Mouse (Mus musculus) midbrain, embryonic 16.5 days (tissue): ENCODE data around the gene Paqr5. TPM values are rescaled to one million over a fixed set of nuclear protein-coding genes. Genes with fewer than 3 reads are reported as not detected.
A peak's percentile ranks its signal among the peaks of the same experiment; 100 is the strongest.

Experiments
- ATAC-seq: fragments of 200-750 bp; cut with Nextera tagmentation; 2 replicates; pipeline ENCODE4 v1.8.0; 2017; ENCODE audit warnings: moderate TSS enrichment
- H3K27ac ChIP-seq: fragments of 300-500 bp; sonication (generic); 2 replicates; pipeline ENCODE4 v1.5.1; 2014; ENCODE audit warnings: mild to moderate bottlenecking, low read length, mixed read lengths
- H3K27me3 ChIP-seq: fragments of 300-500 bp; sonication (generic); 2 replicates; pipeline ENCODE4 v1.6.1; 2014; ENCODE audit warnings: low read depth, low read length, mixed read lengths; ENCODE audit not compliant: control insufficient read depth, insufficient read depth
- H3K36me3 ChIP-seq: fragments of 300-500 bp; sonication (generic); 2 replicates; pipeline ENCODE4 v1.6.1; 2014; ENCODE audit warnings: mild to moderate bottlenecking, low read length, moderate library complexity, mixed read lengths; ENCODE audit not compliant: control insufficient read depth, insufficient read depth
- H3K4me1 ChIP-seq: fragments of 300-500 bp; sonication (generic); 2 replicates; pipeline ENCODE4 v1.6.1; 2014; ENCODE audit warnings: mild to moderate bottlenecking, low read length, mixed read lengths; ENCODE audit not compliant: control insufficient read depth, insufficient read depth
- H3K4me2 ChIP-seq: fragments of 300-500 bp; sonication (generic); 2 replicates; pipeline ENCODE4 v1.6.1; 2014; ENCODE audit warnings: mild to moderate bottlenecking, low read length, mixed read lengths
- H3K4me3 ChIP-seq: fragments of 300-500 bp; sonication (generic); 2 replicates; pipeline ENCODE4 v1.5.1; 2014; ENCODE audit warnings: low read depth, mild to moderate bottlenecking, low read length, moderate library complexity, mixed read lengths
- H3K9ac ChIP-seq: fragments of 300-500 bp; sonication (generic); 2 replicates; pipeline ENCODE4 v1.6.1; 2014; ENCODE audit warnings: low read depth, low read length, mixed read lengths
- H3K9me3 ChIP-seq: fragments of 300-500 bp; sonication (generic); replicated peaks from 2 replicates; pipeline ENCODE4 v1.6.1; 2014; ENCODE audit warnings: mild to moderate bottlenecking, low read length, mixed read lengths; ENCODE audit not compliant: control insufficient read depth, poor library complexity, severe bottlenecking
- WGBS: fragments of 180-500 bp; shearing (Covaris S2); extraction: QIAGEN DNeasy Blood & Tissue Kit; methylation state at CpG from one replicate; pipeline ENCODE4 v1.1.7; 2014; 5-methylcytosine and 5-hydroxymethylcytosine counted together
- polyA plus RNA-seq: library from polyadenylated mRNA; unstranded; fragments of >200 nt; fragmentation: Nextera tagmentation; extraction: Ambion mirVana; gene quantifications from 2 replicates; pipeline ENCODE4 v1.2.1, GENCODE M21; 2015

Paqr5 gene
- polyA plus RNA-seq, 1 experiment from 2014 or later, result 0.18 TPM

DNA sequence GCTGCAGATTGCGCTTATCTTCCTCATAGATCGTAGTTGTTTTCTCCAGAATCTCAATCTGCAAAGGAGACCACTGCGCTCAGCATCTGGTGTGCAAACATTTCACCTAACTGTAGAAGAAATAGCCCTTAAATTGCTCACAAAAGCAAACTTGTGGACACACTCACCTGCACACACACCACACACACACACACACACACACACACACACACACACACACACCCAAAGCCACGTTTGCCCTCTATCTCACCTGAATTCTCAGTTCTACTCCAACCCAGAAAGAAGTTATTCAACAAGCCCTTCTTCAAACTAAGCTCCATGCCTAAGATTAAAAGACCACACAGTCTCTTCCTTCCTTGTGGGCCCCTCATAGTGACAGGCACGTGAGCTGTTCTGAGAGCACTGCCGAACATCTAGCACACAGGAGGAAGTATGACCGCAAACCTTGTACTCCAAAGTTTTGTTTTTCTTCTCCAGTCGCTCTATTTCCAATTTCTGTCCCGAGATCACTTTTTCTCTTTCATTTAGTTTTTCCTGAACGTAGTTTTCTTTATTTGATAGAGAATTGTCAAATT is 101.5 kb downstream of the Paqr5 start:
- Histone ChIP-seq H3K27me3 (no peaks in the 10 kb centered on the region), H3K9ac (no peak overlapping the region), H3K4me2 (no peak overlapping the region), H3K36me3 (no peaks in the 10 kb centered on the region), H3K27ac (no peak overlapping the region), H3K4me3 (no peak overlapping the region), H3K9me3 (no peaks in the 10 kb centered on the region), H3K4me1 (no peaks in the 10 kb centered on the region)
- 95% methylated on average over 10 of the region's 10 CpGs for WGBS
- ATAC-seq, result no peak

DNA sequence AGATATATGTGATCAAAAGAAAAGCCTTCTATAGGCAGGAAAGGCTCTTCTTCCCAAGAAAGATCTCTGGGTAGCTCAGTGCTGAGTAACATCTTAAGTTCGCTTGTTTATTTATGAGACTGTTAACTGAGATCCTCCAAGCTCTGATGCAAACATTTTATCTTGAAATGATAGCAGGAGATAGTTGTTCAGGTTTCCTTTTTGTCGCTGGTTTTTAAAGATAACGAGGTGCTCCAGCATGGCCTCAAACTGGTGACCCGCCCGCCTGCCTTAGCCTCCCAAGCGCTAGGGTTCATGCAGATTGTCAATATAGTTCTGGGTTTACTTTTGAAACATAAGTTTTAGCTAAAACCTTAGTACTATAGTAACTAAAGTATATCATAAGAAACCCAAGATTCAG is 106.3 kb downstream of the Paqr5 start:
- Histone ChIP-seq H3K27me3 (no peaks in the 10 kb centered on the region), H3K9ac (no peak overlapping the region), H3K4me3 (no peak overlapping the region), H3K36me3 (no peaks in the 10 kb centered on the region), H3K4me2 (no peak overlapping the region), H3K27ac (no peak overlapping the region), H3K4me1 (no peaks in the 10 kb centered on the region), H3K9me3 (no peaks in the 10 kb centered on the region)
- ATAC-seq, result no peak
- 93% methylated on average over 6 of the region's 6 CpGs for WGBS

GRCm38 (mm10) chr9:61919464-61919863 is 107.2 kb downstream of the Paqr5 start:
- Histone ChIP-seq H3K27me3 (no peaks in the 10 kb centered on the region), H3K36me3 (no peaks in the 10 kb centered on the region), H3K9ac (no peak overlapping the region), H3K4me1 (peaks cover 3% of the 10 kb centered on the region; the same call in 1 of the 2 replicates), H3K9me3 (no peaks in the 10 kb centered on the region), H3K4me2 (no peak overlapping the region), H3K4me3 (no peak overlapping the region), H3K27ac (no peak overlapping the region)
- no peak for ATAC-seq
- 97% methylated on average over 5 of the region's 5 CpGs for WGBS

GRCm38 (mm10) chr9:61917436-61917835 is 109.2 kb downstream of the Paqr5 start:
- Histone ChIP-seq H3K4me2 (no peak overlapping the region), H3K4me3 (no peak overlapping the region), H3K27ac (no peak overlapping the region), H3K9ac (no peak overlapping the region), H3K27me3 (no peaks in the 10 kb centered on the region), H3K9me3 (no peaks in the 10 kb centered on the region), H3K36me3 (peaks cover 5% of the 10 kb centered on the region), H3K4me1 (peaks cover 16% of the 10 kb centered on the region)
- 90% methylated on average over 6 of the region's 6 CpGs for WGBS
- no peak for ATAC-seq

- H3K27ac ChIP-seq, result no peak overlapping the region
- no peak overlapping the region for H3K4me2 ChIP-seq
- H3K4me1 ChIP-seq, result peaks cover 16% of the 10 kb centered on the region
- H3K9ac ChIP-seq, result no peak overlapping the region
- WGBS, result 86% methylated on average over 3 of the region's 3 CpGs
- H3K27me3 ChIP-seq, result no peaks in the 10 kb centered on the region
- no peak overlapping the region for H3K4me3 ChIP-seq
- H3K9me3 ChIP-seq, result no peaks in the 10 kb centered on the region
- H3K36me3 ChIP-seq, result peaks cover 10% of the 10 kb centered on the region
- ATAC-seq, result no peak
Observed at GRCm38 (mm10) chr9:61916986-61917385, 109.7 kb downstream of the Paqr5 start.

DNA sequence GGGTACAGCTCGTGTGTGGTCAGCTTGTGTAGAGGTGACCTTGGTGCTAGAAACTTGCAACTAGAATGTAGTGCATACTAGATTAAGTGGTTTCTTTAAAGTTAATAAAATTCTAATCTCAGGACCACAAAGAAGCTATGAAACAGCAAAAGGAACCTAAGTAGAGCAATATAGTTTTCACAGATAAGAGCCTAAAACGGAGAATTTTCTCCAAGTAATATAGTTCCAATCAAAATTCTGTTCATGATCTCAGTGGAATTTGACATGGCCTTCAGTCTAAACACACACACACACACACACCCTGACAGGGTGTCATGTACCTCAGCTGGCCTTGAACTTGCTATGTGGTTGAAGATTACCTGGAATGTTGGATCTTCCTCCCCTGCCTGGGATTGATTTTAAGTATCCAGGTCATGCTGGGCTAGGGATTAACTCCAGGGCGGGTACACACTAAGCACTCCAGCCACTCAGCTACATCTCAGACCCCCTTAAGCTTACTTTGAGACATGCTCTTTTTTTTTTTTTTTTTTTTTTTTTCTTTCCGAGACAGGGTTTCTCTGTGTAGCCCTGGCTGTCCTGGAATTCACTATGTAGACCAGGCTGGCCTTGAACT is 111.2 kb downstream of the Paqr5 start:
- Histone ChIP-seq H3K4me2 (peak overlapping the region; percentile 61), H3K9ac (no peak overlapping the region), H3K36me3 (peaks cover 11% of the 10 kb centered on the region), H3K27me3 (no peaks in the 10 kb centered on the region), H3K27ac (peak overlapping the region; percentile 90), H3K9me3 (no peaks in the 10 kb centered on the region), H3K4me3 (peak overlapping the region; percentile 87), H3K4me1 (peaks cover 16% of the 10 kb centered on the region)
- 34% methylated on average over 4 of the region's 4 CpGs for WGBS
- ATAC-seq, result no peak

DNA sequence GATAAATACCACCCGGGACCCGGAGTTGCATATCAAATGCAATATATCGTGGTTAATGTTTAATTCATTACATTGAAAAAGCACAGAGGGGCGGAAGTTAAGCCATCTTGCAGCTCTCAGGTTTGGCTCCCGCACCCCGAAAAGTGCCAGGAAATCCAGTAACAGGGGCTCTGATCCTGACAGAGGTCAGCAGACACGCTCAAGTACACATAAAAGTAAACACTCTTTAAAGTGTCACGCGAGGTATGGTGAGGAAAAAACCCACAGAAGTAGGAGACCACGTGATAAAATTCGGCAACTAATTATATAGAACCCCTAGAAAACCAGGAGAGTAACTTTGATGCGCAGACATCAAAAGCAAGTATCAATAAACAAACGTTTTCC is 111.7 kb downstream of the Paqr5 start:
- Histone ChIP-seq H3K9ac (peak overlapping the region; percentile 68), H3K4me2 (peak overlapping the region; percentile 61), H3K9me3 (no peaks in the 10 kb centered on the region), H3K4me1 (peaks cover 16% of the 10 kb centered on the region), H3K4me3 (peak overlapping the region; percentile 87), H3K36me3 (peaks cover 11% of the 10 kb centered on the region), H3K27me3 (no peaks in the 10 kb centered on the region), H3K27ac (peak overlapping the region; percentile 90)
- ATAC-seq, result peak; percentile 32
- WGBS, result 4% methylated on average over 13 of the region's 13 CpGs

GRCm38 (mm10) chr9:61914203-61914916 is 112.3 kb downstream of the Paqr5 start, which contains the start of gene Rplp1:
TSS of gene Rplp1 (minus strand) at chr9:61914542.
- Histone ChIP-seq H3K27ac (peak within 1 kb of the TSS; percentile 90), H3K9me3 (no peaks in the 10 kb centered on the region), H3K4me1 (peaks cover 16% of the 10 kb centered on the region), H3K4me2 (peak within 1 kb of the TSS; percentile 88), H3K27me3 (no peaks in the 10 kb centered on the region), H3K9ac (peak within 1 kb of the TSS; percentile 84), H3K4me3 (peak within 1 kb of the TSS; percentile 87), H3K36me3 (peaks cover 11% of the 10 kb centered on the region)
- under 1% methylated on average over 61 of the region's 70 CpGs for WGBS
- peak; percentile 96 for ATAC-seq
